Mouse (Mus musculus) kidney, adult 2 months (tissue): ENCODE data around the gene Txnip.

ENCODE experiments used
- CTCF ChIP-seq: fragments of 200-500 bp; conservative IDR thresholded peaks from 2 replicates; pipeline ENCODE4 v1.5.1; 2011; ENCODE audit warnings: low read depth, mild to moderate bottlenecking, control low read depth, low read length, moderate library complexity, mixed read lengths; ENCODE audit not compliant: insufficient read depth, insufficient read length
- POLR2A ChIP-seq: fragments of 200-500 bp; IDR thresholded peaks from one replicate; pipeline ENCODE4 v1.6.1; 2011; ENCODE audit warnings: low read depth, low read length, control low read depth

GRCm38 (mm10) chr3:96599411-96599810 is 41.7 kb downstream of the Txnip start:
- TF ChIP-seq CTCF, result no peak
- no peak for TF ChIP-seq POLR2A
